Comparison of ENCODE assay signal across 9 mouse cellular contexts in the genomic region with DNA sequence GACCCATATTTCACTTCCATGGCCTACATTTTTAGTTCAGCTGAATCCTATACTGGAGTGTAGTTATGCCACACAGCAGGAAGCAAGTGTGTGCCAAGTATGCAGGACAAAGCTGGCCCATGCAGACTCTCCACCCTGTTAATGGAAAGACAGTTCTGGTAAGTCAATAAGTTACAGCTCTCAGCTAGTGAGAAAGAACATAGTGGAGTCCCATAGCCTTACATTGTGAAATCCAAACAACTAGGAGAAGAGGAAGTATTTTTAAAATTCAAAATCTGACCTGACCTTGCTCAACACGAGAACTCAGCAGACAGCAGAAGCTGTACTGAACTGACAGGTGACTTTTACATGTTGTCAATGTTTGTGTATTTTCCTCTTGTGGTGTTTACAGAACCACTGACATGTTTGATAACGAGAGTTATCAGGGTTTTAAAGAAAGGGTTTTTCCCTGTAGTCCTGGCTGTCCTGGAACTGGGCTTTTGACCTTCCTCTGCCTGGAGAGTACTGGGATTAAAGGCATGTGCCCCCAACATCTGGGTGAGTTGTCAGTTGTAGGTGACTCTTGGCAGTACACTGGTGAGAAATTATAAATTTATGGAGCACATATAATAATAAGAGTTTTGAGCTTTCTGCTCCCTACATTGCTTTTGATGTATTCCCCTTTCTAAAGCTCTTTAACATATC. TPM values are rescaled to one million over a fixed set of nuclear protein-coding genes. Genes with fewer than 3 reads are reported as not detected.
DNase-seq lines count a peak whose midpoint lies in the region; ATAC-seq and TF ChIP-seq lines count a peak whose summit lies in the region.
"Had no signal": no experiment of that assay in that cellular context is flagged by ENCODE, and none has a peak within 500 bp of the region (broad histone marks: within the 10 kb centered on the region; RNA-seq: fewer than 3 reads in every experiment).

No protein-coding gene starts in this region.

- DNase-seq in midbrain, postnatal 0 days (ENCODE audit: low spot score): peak; percentile 6
- DNase-seq in kidney, adult 9 months: peak; percentile 65
- no peak for DNase-seq in layer of hippocampus, adult 8-10 months (ENCODE audit: low spot score in 2 of 2)
- DNase-seq in frontal cortex, postnatal 25 days (ENCODE audit: low spot score in 2 of 2): no peak
- no peak for DNase-seq in right cerebral cortex, postnatal 14 days

- H3K27ac ChIP-seq in midbrain, postnatal 0 days (ENCODE audit: low read depth, low read length): no peak overlapping the region
- H3K27ac ChIP-seq in midbrain, embryonic 15.5 days: no peak overlapping the region
- peak overlapping the region; percentile 36; the same call in 1 of the 2 replicates for H3K27ac ChIP-seq in lung, embryonic 16.5 days (ENCODE audit: low read length)
- H3K27ac ChIP-seq: macrophage had no signal

- no peak for ATAC-seq in midbrain, postnatal 0 days (ENCODE audit: low FRiP score)
- ATAC-seq in midbrain, embryonic 15.5 days (replicated peaks): no peak
- ATAC-seq in lung, embryonic 16.5 days (ENCODE audit: low read depth): peak; percentile 84

- no peaks in the 10 kb centered on the region for H3K9me3 ChIP-seq in midbrain, postnatal 0 days (ENCODE audit: low read length)
- H3K9me3 ChIP-seq in midbrain, embryonic 15.5 days: no peaks in the 10 kb centered on the region
- no peaks in the 10 kb centered on the region for H3K9me3 ChIP-seq in lung, embryonic 16.5 days (ENCODE audit: control insufficient read depth, low read length)

- no peaks in the 10 kb centered on the region for H3K27me3 ChIP-seq in midbrain, postnatal 0 days (ENCODE audit: insufficient read depth, low read length)
- H3K27me3 ChIP-seq in midbrain, embryonic 15.5 days (replicated peaks): no peaks in the 10 kb centered on the region
- no peaks in the 10 kb centered on the region for H3K27me3 ChIP-seq in lung, embryonic 16.5 days (ENCODE audit: control insufficient read depth, insufficient read depth, low read depth, low read length)

- H3K4me3 ChIP-seq in midbrain, postnatal 0 days (ENCODE audit: low read depth, low read length): no peak overlapping the region
- no peak overlapping the region for H3K4me3 ChIP-seq in midbrain, embryonic 15.5 days
- H3K4me3 ChIP-seq in lung, embryonic 16.5 days (ENCODE audit: low read length): no peak overlapping the region

- H3K4me1 ChIP-seq in midbrain, postnatal 0 days (ENCODE audit: insufficient read depth, low read length): no peaks in the 10 kb centered on the region
- H3K4me1 ChIP-seq in midbrain, embryonic 15.5 days: no peaks in the 10 kb centered on the region
- 0 out of 2 replicates have a peak, but pooled peaks cover 2% of the 10 kb centered on the region for H3K4me1 ChIP-seq in lung, embryonic 16.5 days (replicated peaks; ENCODE audit: control insufficient read depth, insufficient read depth, low read length)

- H3K36me3 ChIP-seq in midbrain, postnatal 0 days (ENCODE audit: insufficient read depth, low read length): no peaks in the 10 kb centered on the region
- H3K36me3 ChIP-seq in midbrain, embryonic 15.5 days (replicated peaks): no peaks in the 10 kb centered on the region
- no peaks in the 10 kb centered on the region for H3K36me3 ChIP-seq in lung, embryonic 16.5 days (ENCODE audit: control insufficient read depth, insufficient read depth, low read length)

- no peak overlapping the region for H3K9ac ChIP-seq in midbrain, postnatal 0 days (replicated peaks; ENCODE audit: low read length, poor library complexity, severe bottlenecking)
- H3K9ac ChIP-seq in midbrain, embryonic 15.5 days: no peak overlapping the region
- no peak overlapping the region for H3K9ac ChIP-seq in lung, embryonic 16.5 days (ENCODE audit: low read length)

- no peak for TF ChIP-seq CTCF in midbrain, postnatal 0 days (IDR thresholded peaks at IDR 0.05)

- WGBS in midbrain, postnatal 0 days: 83% methylated on average over 2 of the region's 2 CpGs
- 76% methylated on average over 2 of the region's 2 CpGs for WGBS in midbrain, embryonic 15.5 days
- 17% methylated on average over 2 of the region's 2 CpGs for WGBS in lung, embryonic 16.5 days

- no peak overlapping the region for H3K4me2 ChIP-seq in midbrain, postnatal 0 days (ENCODE audit: low read depth, low read length, poor library complexity, severe bottlenecking)
- no peak overlapping the region for H3K4me2 ChIP-seq in midbrain, embryonic 15.5 days
- H3K4me2 ChIP-seq in lung, embryonic 16.5 days (ENCODE audit: low read depth, low read length): no peak overlapping the region
- H3K4me2 ChIP-seq: heart, embryonic 11.5 days had no signal

RNA-seq across cellular contexts. Expression of a gene that starts 56.2 kb away (rescaled TPM):
- total RNA-seq in midbrain, postnatal 0 days (2014; rRNA removed): not detected in 2 replicates
- not detected in 2 replicates for polyA plus RNA-seq in midbrain, postnatal 0 days (2015; fragmentation: Nextera tagmentation; extraction: Ambion mirVana)
- polyA plus RNA-seq in midbrain, embryonic 15.5 days (2015; fragmentation: Nextera tagmentation; extraction: Ambion mirVana): not detected in 2 replicates
- polyA plus RNA-seq in lung, embryonic 16.5 days (2015; fragmentation: Nextera tagmentation; extraction: Ambion mirVana): not detected in 2 replicates
- not detected for total RNA-seq in layer of hippocampus, adult 8-10 months (2022)
- polyA plus RNA-seq: heart, embryonic 11.5 days; macrophage had no signal

Comparison
In these comparisons a context has a peak if more than half of its experiments do, and no peak if none do; other contexts are left out.
1. DNase-seq: peak in midbrain, postnatal 0 days (single experiment) and kidney, adult 9 months (single experiment); none in layer of hippocampus, adult 8-10 months (0 of 2), frontal cortex, postnatal 25 days (0 of 2) and right cerebral cortex, postnatal 14 days (single experiment).